Mouse (Mus musculus) testis, adult 2 months (tissue): ENCODE measurements around the gene Cpe. TPM values are rescaled to one million over a fixed set of nuclear protein-coding genes. Genes with fewer than 3 reads are reported as not detected.

Source experiments
- H3K27ac ChIP-seq: fragments of 200-500 bp; 2 replicates; pipeline ENCODE4 v1.5.1; 2012; ENCODE audit warnings: low read depth, low read length; ENCODE audit not compliant: control insufficient read depth, insufficient read depth
- H3K27me3 ChIP-seq: fragments of 200-500 bp; 2 replicates; pipeline ENCODE4 v1.6.1; 2012; ENCODE audit warnings: mild to moderate bottlenecking, low read length, moderate library complexity; ENCODE audit not compliant: control insufficient read depth, insufficient read depth
- H3K36me3 ChIP-seq: fragments of 200-500 bp; 2 replicates; pipeline ENCODE4 v1.6.1; 2012; ENCODE audit warnings: mild to moderate bottlenecking, low read length; ENCODE audit not compliant: control insufficient read depth, insufficient read depth
- H3K4me1 ChIP-seq: fragments of 200-500 bp; 2 replicates; pipeline ENCODE4 v1.6.1; 2012; ENCODE audit warnings: low read length; ENCODE audit not compliant: control insufficient read depth, insufficient read depth
- H3K4me3 ChIP-seq: fragments of 200-500 bp; 2 replicates; pipeline ENCODE4 v1.5.1; 2012; ENCODE audit warnings: low read depth, mild to moderate bottlenecking, low read length, moderate library complexity, mixed read lengths; ENCODE audit not compliant: control insufficient read depth
- CTCF ChIP-seq: fragments of 200-500 bp; IDR thresholded peaks from 2 replicates; pipeline ENCODE4 v1.5.1; 2012; ENCODE audit warnings: low read depth, mild to moderate bottlenecking, inconsistent platforms, low read length, moderate library complexity; ENCODE audit not compliant: control insufficient read depth, insufficient read depth, insufficient replicate concordance
- POLR2A ChIP-seq: fragments of 200-500 bp; IDR thresholded peaks from 2 replicates; pipeline ENCODE4 v1.6.1; 2012; ENCODE audit warnings: low read depth, mild to moderate bottlenecking, inconsistent platforms, low read length, moderate library complexity; ENCODE audit not compliant: control insufficient read depth
- polyA plus RNA-seq: library from polyadenylated mRNA; depleted of rRNA; stranded (reverse); fragments of >200 nt; gene quantifications from 2 replicates; pipeline ENCODE4 v1.2.3, GENCODE M21; 2012

The Cpe gene
- polyA plus RNA-seq, 1 experiment = 42.5 TPM

GRCm38 (mm10) chr8:64728156-64728555 is 35.3 kb upstream of the Cpe start:
- Histone ChIP-seq H3K36me3 (no peaks in the 10 kb centered on the region; the same call in 1 of the 2 replicates), H3K27me3 (no peaks in the 10 kb centered on the region), H3K4me1 (no peaks in the 10 kb centered on the region; the same call in 1 of the 2 replicates), H3K4me3 (no peak overlapping the region), H3K27ac (no peak overlapping the region; the same call in 1 of the 2 replicates)
- TF ChIP-seq POLR2A (no peak), CTCF (no peak)

- Histone ChIP-seq H3K36me3 (no peaks in the 10 kb centered on the region; the same call in 1 of the 2 replicates), H3K4me1 (no peaks in the 10 kb centered on the region), H3K27ac (no peak overlapping the region), H3K4me3 (no peak overlapping the region), H3K27me3 (no peaks in the 10 kb centered on the region)
- TF ChIP-seq CTCF (no peak), POLR2A (no peak)
Measured at GRCm38 (mm10) chr8:64726190-64726695, 33.4 kb upstream of the Cpe start.

- Histone ChIP-seq H3K27ac (no peak overlapping the region), H3K4me1 (no peaks in the 10 kb centered on the region), H3K27me3 (no peaks in the 10 kb centered on the region), H3K4me3 (no peak overlapping the region), H3K36me3 (no peaks in the 10 kb centered on the region; the same call in 1 of the 2 replicates)
- TF ChIP-seq POLR2A (no peak), CTCF (no peak)
Measured at GRCm38 (mm10) chr8:64723206-64723605, 30.4 kb upstream of the Cpe start.

- no peak for TF ChIP-seq POLR2A
- TF ChIP-seq CTCF = no peak; the same call in 1 of the 2 replicates
- H3K36me3 ChIP-seq = no peaks in the 10 kb centered on the region
Measured at GRCm38 (mm10) chr8:64717868-64718267, 25.0 kb upstream of the Cpe start.

GRCm38 (mm10) chr8:64712499-64712898 is 19.6 kb upstream of the Cpe start:
- Histone ChIP-seq H3K4me1 (peaks cover 3% of the 10 kb centered on the region; the same call in 1 of the 2 replicates), H3K27ac (no peak overlapping the region), H3K4me3 (no peak overlapping the region; the same call in 1 of the 2 replicates), H3K27me3 (no peaks in the 10 kb centered on the region), H3K36me3 (no peaks in the 10 kb centered on the region)
- TF ChIP-seq CTCF = no peak
- no peak for TF ChIP-seq POLR2A

More at GRCm38 (mm10) chr8:64717868-64718267, 25.0 kb upstream of the Cpe start:
- no peaks in the 10 kb centered on the region for H3K27me3 ChIP-seq
- no peak overlapping the region for H3K4me3 ChIP-seq
- H3K27ac ChIP-seq = no peak overlapping the region
- no peaks in the 10 kb centered on the region for H3K4me1 ChIP-seq

- no peak overlapping the region for H3K27ac ChIP-seq
- no peaks in the 10 kb centered on the region for H3K27me3 ChIP-seq
- TF ChIP-seq POLR2A = no peak
- TF ChIP-seq CTCF = no peak
- H3K4me1 ChIP-seq = peaks cover 3% of the 10 kb centered on the region; the same call in 1 of the 2 replicates
- H3K36me3 ChIP-seq = no peaks in the 10 kb centered on the region
- H3K4me3 ChIP-seq = no peak overlapping the region
Measured at GRCm38 (mm10) chr8:64711544-64711943, 18.7 kb upstream of the Cpe start.

GRCm38 (mm10) chr8:64707481-64707880 is 14.6 kb upstream of the Cpe start:
- peaks cover 2% of the 10 kb centered on the region; the same call in 1 of the 2 replicates for H3K4me1 ChIP-seq
- TF ChIP-seq CTCF = no peak
- no peak for TF ChIP-seq POLR2A
- no peak overlapping the region for H3K4me3 ChIP-seq
- no peak overlapping the region for H3K27ac ChIP-seq
- H3K36me3 ChIP-seq = no peaks in the 10 kb centered on the region
- H3K27me3 ChIP-seq = no peaks in the 10 kb centered on the region

GRCm38 (mm10) chr8:64703191-64703590 is 10.3 kb upstream of the Cpe start:
- TF ChIP-seq POLR2A = no peak
- no peak for TF ChIP-seq CTCF
- Histone ChIP-seq H3K27ac (no peak overlapping the region), H3K27me3 (no peaks in the 10 kb centered on the region), H3K4me3 (no peak overlapping the region), H3K36me3 (no peaks in the 10 kb centered on the region), H3K4me1 (no peaks in the 10 kb centered on the region)
